Mouse (Mus musculus): ENCODE results near the gene Rgs6. TPM values are rescaled to one million over a fixed set of nuclear protein-coding genes. Genes with fewer than 3 reads are reported as not detected.
A peak's percentile ranks its signal among the peaks of the same experiment; 100 is the strongest.

Gene Rgs6
- polyA plus RNA-seq, 1 experiment from 2014 or later, result 0.92 TPM

DNA sequence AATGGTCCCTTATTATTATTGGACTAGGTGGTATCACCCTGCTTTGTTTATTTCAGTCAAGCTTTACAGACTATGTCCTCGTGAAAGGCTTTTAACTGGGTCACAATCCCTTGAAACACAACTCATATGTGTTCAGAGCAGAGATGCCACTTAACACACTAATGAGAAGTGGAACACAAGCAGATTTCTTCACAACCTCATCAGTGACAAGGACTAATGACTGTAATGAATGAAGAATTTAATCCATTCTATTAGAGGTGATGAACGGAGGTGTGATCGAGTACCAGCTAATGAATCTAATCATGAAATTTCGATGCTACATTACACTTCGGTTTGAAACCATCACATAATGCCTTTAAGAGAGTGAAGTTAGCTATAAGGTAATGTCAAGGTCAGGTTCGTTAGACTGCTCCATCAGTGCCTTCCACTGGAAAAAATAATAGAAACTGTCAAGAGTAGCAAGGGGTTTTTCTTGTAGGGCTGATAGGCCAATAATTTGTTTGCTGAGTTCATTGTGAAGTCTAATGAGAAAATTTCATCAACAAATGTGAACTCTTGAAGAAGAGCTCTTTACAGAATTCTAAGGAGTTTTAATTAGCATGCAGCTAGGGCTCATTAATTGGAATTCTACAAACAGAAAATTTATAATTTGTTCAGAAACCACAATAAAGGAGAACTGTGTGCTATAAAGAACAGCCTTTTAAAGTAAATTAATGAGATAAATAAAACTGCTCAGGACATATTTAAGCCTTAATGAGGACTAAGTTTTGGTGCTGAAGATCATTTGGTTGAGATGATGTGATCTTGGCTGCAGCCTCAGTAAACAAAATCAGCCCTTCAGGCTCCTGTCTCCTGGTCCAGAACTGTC, 307.1 kb downstream of the Rgs6 start:
- no peak overlapping the region for H3K4me3 ChIP-seq (ENCODE audit: low read length)
- H3K27ac ChIP-seq (ENCODE audit: low read depth, low read length), result no peak overlapping the region
- 86% methylated on average over 6 of the region's 6 CpGs for WGBS
- H3K27me3 ChIP-seq (ENCODE audit: control insufficient read depth, insufficient read depth, low read length), result no peaks in the 10 kb centered on the region
- no peaks in the 10 kb centered on the region for H3K9me3 ChIP-seq (ENCODE audit: control insufficient read depth, low read length)
- H3K4me2 ChIP-seq (replicated peaks; ENCODE audit: low read depth, low read length), result no peak overlapping the region
- no peak overlapping the region for H3K9ac ChIP-seq (ENCODE audit: low read depth, low read length)
- no peaks in the 10 kb centered on the region for H3K36me3 ChIP-seq (ENCODE audit: control insufficient read depth, insufficient read depth, low read length)
- no peaks in the 10 kb centered on the region for H3K4me1 ChIP-seq (ENCODE audit: control insufficient read depth, insufficient read depth, low read length)
- no peak for ATAC-seq (ENCODE audit: low FRiP score, low TSS enrichment)

DNA sequence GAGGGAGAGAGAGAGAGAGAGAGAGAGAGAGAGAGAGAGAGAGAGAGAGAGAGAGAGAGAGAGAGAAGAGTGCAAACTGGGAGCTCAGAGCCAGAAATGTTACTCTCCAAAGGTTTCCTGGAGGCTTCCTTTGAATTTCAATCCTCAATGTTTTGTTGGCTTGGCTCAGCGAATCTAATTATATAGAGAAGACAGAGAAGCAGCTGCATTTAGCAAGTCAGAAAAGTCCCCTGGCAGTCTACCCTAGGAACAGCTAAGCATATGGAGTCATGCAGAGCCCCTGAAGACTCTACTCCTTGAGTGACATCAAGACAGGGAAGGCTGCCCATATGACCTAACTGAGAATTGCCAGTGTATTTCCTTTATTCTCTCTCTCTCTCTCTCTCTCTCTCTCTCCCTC, 317.7 kb downstream of the Rgs6 start:
- H3K9me3 ChIP-seq (ENCODE audit: control insufficient read depth, low read length), result 0 out of 2 replicates have a peak, but pooled peaks cover 3% of the 10 kb centered on the region

DNA sequence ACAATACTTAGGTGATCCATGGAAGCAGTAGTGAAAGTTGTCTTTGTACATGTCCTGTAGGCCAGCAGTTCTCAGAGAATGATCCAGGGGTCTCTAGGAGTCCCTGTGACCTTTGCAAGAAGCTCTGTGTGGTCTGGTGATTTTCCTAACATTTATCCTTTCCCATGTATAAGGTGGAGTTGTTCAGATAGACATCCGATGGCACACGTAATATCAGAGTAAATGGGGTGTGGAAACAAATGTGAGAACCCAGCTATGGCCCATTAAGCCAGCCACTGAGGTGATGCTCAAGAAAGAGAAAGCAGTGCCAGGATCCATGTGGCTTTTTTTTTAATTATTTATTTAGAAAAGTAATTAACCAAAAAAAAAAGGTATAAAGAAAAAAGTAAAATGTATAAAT, 322.8 kb downstream of the Rgs6 start:
- WGBS, result 49% methylated on average over 2 of the region's 2 CpGs
- no peaks in the 10 kb centered on the region for H3K36me3 ChIP-seq (ENCODE audit: control insufficient read depth, insufficient read depth, low read length)
- H3K27ac ChIP-seq (ENCODE audit: low read depth, low read length), result no peak overlapping the region
- H3K4me2 ChIP-seq (replicated peaks; ENCODE audit: low read depth, low read length), result no peak overlapping the region
- 0 out of 2 replicates have a peak, but pooled peaks cover 6% of the 10 kb centered on the region for H3K4me1 ChIP-seq (ENCODE audit: control insufficient read depth, insufficient read depth, low read length)
- H3K27me3 ChIP-seq (ENCODE audit: control insufficient read depth, insufficient read depth, low read length), result no peaks in the 10 kb centered on the region
- peak; percentile 89 for ATAC-seq (ENCODE audit: low FRiP score, low TSS enrichment)
- no peak overlapping the region for H3K9ac ChIP-seq (ENCODE audit: low read depth, low read length)
- no peak overlapping the region for H3K4me3 ChIP-seq (ENCODE audit: low read length)
- H3K9me3 ChIP-seq (ENCODE audit: control insufficient read depth, low read length), result no peaks in the 10 kb centered on the region

More for the DNA sequence above, 317.7 kb downstream of the Rgs6 start:
- H3K4me2 ChIP-seq (replicated peaks; ENCODE audit: low read depth, low read length), result no peak overlapping the region
- 0 out of 2 replicates have a peak, but pooled peaks cover 6% of the 10 kb centered on the region for H3K4me1 ChIP-seq (ENCODE audit: control insufficient read depth, insufficient read depth, low read length)
- 77% methylated on average over 1 of the region's 1 CpGs for WGBS
- no peak overlapping the region for H3K9ac ChIP-seq (ENCODE audit: low read depth, low read length)
- H3K4me3 ChIP-seq (ENCODE audit: low read length), result no peak overlapping the region
- no peaks in the 10 kb centered on the region for H3K27me3 ChIP-seq (ENCODE audit: control insufficient read depth, insufficient read depth, low read length)
- H3K36me3 ChIP-seq (ENCODE audit: control insufficient read depth, insufficient read depth, low read length), result no peaks in the 10 kb centered on the region
- H3K27ac ChIP-seq (ENCODE audit: low read depth, low read length), result no peak overlapping the region
- no peak for ATAC-seq (ENCODE audit: low FRiP score, low TSS enrichment)

DNA sequence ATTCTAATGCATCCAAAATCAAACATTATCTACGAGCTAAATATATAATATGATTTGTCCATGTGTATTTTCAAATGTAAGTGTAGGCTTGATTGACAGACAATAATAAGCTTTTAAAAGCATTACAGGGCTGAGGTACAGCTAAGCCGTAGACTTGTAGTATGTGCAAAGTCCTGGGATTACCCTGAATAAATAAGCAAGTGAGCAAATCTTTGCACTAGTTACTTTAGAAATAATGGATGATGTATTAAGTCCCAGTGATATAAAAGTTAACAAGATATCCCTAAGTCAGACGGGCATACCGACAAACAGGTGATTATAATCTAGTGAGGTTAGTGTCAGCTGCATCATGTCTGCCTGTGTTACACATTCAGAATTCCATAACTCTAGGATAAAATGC, 326.0 kb downstream of the Rgs6 start:
- Histone ChIP-seq H3K9me3 (ENCODE audit: control insufficient read depth, low read length) (no peaks in the 10 kb centered on the region), H3K27me3 (ENCODE audit: control insufficient read depth, insufficient read depth, low read length) (no peaks in the 10 kb centered on the region), H3K36me3 (ENCODE audit: control insufficient read depth, insufficient read depth, low read length) (no peaks in the 10 kb centered on the region), H3K27ac (ENCODE audit: low read depth, low read length) (no peak overlapping the region), H3K4me1 (ENCODE audit: control insufficient read depth, insufficient read depth, low read length) (0 out of 2 replicates have a peak, but pooled peaks cover 4% of the 10 kb centered on the region), H3K4me2 (replicated peaks; ENCODE audit: low read depth, low read length) (no peak overlapping the region), H3K9ac (ENCODE audit: low read depth, low read length) (no peak overlapping the region), H3K4me3 (ENCODE audit: low read length) (no peak overlapping the region)
- no peak for ATAC-seq (ENCODE audit: low FRiP score, low TSS enrichment)
- WGBS, result 76% methylated on average over 4 of the region's 4 CpGs

DNA sequence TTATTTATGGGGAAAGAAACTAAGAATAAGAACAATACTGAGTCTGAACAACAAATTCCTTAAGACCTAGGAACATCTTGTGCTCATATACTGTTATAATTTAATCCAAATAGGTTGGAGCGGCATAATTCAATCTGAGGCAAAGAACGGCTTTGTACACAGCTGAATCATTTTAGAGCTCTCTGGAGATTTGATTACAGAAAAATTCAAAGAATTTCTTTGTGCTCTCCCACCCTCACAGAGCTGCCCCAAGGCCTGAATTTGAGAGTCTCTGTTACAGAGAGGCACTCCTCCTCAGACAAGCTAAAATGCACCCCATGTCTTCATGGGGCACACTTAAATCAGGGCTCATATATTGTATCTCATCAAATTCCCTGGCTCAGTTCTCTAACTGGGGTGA, 332.1 kb downstream of the Rgs6 start:
- no peak overlapping the region for H3K9ac ChIP-seq (ENCODE audit: low read depth, low read length)
- no peak for ATAC-seq (ENCODE audit: low FRiP score, low TSS enrichment)
- WGBS, result 45% methylated on average over 2 of the region's 2 CpGs
- no peaks in the 10 kb centered on the region for H3K36me3 ChIP-seq (ENCODE audit: control insufficient read depth, insufficient read depth, low read length)
- H3K4me3 ChIP-seq (ENCODE audit: low read length), result no peak overlapping the region
- H3K27ac ChIP-seq (ENCODE audit: low read depth, low read length), result no peak overlapping the region
- no peaks in the 10 kb centered on the region for H3K4me1 ChIP-seq (ENCODE audit: control insufficient read depth, insufficient read depth, low read length)
- H3K9me3 ChIP-seq (ENCODE audit: control insufficient read depth, low read length), result no peaks in the 10 kb centered on the region
- no peak overlapping the region for H3K4me2 ChIP-seq (replicated peaks; ENCODE audit: low read depth, low read length)
- H3K27me3 ChIP-seq (ENCODE audit: control insufficient read depth, insufficient read depth, low read length), result no peaks in the 10 kb centered on the region

DNA sequence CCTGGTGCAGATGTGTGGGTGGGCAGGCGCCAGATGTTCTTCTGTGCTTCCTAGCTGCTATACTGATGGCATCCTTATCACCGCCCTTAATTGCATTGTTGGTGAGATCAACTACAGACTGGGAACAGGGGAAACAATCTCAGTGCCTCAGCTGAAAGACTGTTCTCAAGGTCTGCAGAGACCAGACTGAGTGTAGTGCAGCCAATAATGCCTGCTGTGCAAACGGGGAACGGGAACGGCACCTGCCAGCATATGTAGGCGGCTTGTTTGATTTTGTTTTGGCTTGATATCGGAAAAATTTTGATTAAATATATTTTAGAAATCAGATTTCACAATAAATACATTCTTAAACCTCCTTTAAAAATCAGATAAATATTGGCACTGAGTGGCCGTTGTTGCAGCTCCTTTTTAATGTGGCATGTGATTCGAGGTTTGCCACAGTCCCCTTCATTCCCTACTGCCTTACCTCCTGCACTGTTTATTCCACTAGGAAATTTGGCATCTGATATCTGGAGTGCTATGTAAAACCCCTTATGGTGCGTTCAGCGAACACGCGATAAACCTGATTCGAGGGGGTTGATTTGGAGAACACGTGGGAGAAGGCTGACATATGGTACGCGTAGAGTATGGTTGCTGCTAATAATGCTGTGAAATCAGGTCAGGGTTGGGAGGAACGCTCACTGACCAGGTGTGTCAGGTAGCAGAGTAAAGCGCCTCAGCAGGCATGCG, 333.4 kb downstream of the Rgs6 start:
- WGBS, result 93% methylated on average over 20 of the region's 20 CpGs
- H3K27ac ChIP-seq (ENCODE audit: low read depth, low read length), result no peak overlapping the region
- H3K9ac ChIP-seq (ENCODE audit: low read depth, low read length), result no peak overlapping the region
- no peaks in the 10 kb centered on the region for H3K4me1 ChIP-seq (ENCODE audit: control insufficient read depth, insufficient read depth, low read length)
- no peak for ATAC-seq (ENCODE audit: low FRiP score, low TSS enrichment)
- H3K27me3 ChIP-seq (ENCODE audit: control insufficient read depth, insufficient read depth, low read length), result no peaks in the 10 kb centered on the region
- no peak overlapping the region for H3K4me3 ChIP-seq (ENCODE audit: low read length)
- H3K9me3 ChIP-seq (ENCODE audit: control insufficient read depth, low read length), result no peaks in the 10 kb centered on the region
- no peaks in the 10 kb centered on the region for H3K36me3 ChIP-seq (ENCODE audit: control insufficient read depth, insufficient read depth, low read length)
- H3K4me2 ChIP-seq (replicated peaks; ENCODE audit: low read depth, low read length), result no peak overlapping the region

DNA sequence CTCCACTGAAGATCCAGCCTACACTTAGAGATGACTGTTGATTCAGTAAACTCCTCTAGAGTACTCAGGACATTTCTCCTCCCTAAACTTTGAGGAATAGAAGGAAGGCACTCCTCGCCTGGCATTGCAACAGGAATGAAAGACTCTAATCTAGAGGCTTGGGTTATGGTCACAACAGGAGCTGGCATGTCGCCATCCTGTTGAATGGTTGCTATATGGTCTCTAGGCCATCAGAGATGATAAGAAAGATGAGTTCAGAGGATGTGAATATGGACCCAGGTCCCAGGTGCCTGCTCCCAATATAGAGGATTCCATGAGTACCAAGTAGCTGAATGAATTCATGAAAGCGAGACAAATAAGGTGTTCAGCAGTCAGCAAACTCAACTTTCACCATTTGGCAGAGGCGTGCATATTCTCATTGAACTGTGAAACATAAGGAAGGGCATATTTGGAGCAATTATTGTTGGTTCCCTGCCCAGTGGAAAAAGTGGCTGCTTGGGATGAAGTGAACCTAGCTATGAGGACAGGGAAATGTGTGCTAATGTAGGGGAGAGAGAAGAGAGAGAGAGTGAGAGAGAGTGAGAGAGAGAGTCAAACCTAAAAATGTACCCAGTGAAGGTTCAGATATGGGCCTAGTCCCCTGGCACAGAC, 334.9 kb downstream of the Rgs6 start:
- Histone ChIP-seq H3K27ac (ENCODE audit: low read depth, low read length) (no peak overlapping the region), H3K36me3 (ENCODE audit: control insufficient read depth, insufficient read depth, low read length) (no peaks in the 10 kb centered on the region), H3K9ac (ENCODE audit: low read depth, low read length) (no peak overlapping the region), H3K4me2 (replicated peaks; ENCODE audit: low read depth, low read length) (no peak overlapping the region), H3K4me3 (ENCODE audit: low read length) (no peak overlapping the region), H3K9me3 (ENCODE audit: control insufficient read depth, low read length) (no peaks in the 10 kb centered on the region), H3K4me1 (ENCODE audit: control insufficient read depth, insufficient read depth, low read length) (no peaks in the 10 kb centered on the region), H3K27me3 (ENCODE audit: control insufficient read depth, insufficient read depth, low read length) (no peaks in the 10 kb centered on the region)
- WGBS, result 87% methylated on average over 4 of the region's 4 CpGs
- no peak for ATAC-seq (ENCODE audit: low FRiP score, low TSS enrichment)

DNA sequence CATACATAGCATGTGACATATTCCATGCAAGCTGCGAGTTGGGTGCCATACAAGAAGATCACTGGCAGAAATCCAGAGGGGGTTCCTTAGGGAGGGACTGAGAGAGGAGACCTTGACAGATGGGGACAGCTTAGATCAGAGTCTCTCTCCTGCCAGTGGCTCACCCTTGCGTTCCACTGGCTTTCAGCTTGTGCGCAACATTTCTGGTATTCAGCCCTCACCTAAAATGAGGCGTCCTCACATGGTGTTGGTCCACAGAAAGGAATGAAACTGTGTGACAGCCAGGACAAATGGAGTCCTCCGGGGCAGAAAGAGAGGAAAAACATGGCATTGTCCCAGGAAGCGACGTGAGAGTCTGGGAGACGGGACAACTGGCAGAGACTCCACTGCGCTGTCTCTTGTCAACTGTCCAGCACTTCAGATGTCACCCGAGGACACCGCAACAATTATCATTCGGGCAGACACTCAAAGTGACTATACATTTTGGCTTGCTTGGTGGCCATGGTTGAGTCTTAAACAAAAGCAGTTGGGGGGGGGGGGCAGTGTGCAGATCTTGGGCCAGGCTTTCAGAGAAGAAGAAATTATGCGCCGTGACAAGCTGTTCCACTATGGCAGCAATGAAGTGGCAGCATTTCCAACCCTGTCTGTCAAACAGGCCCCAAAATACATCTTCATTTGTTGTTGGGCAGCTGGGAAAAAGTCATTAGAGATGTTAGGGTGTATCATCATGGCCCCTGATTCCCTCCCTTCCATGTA, 344.8 kb downstream of the Rgs6 start:
- 81% methylated on average over 14 of the region's 14 CpGs for WGBS
- H3K9me3 ChIP-seq (ENCODE audit: control insufficient read depth, low read length), result no peaks in the 10 kb centered on the region
- no peak overlapping the region for H3K27ac ChIP-seq (ENCODE audit: low read depth, low read length)
- H3K4me3 ChIP-seq (ENCODE audit: low read length), result no peak overlapping the region
- H3K9ac ChIP-seq (ENCODE audit: low read depth, low read length), result no peak overlapping the region
- no peaks in the 10 kb centered on the region for H3K27me3 ChIP-seq (ENCODE audit: control insufficient read depth, insufficient read depth, low read length)
- no peaks in the 10 kb centered on the region for H3K36me3 ChIP-seq (ENCODE audit: control insufficient read depth, insufficient read depth, low read length)
- no peak for ATAC-seq (ENCODE audit: low FRiP score, low TSS enrichment)
- H3K4me2 ChIP-seq (replicated peaks; ENCODE audit: low read depth, low read length), result no peak overlapping the region
- no peaks in the 10 kb centered on the region for H3K4me1 ChIP-seq (ENCODE audit: control insufficient read depth, insufficient read depth, low read length)

All from kidney, embryonic 14.5 days (tissue).